9 mouse cellular contexts compared by ENCODE assay signal in the genomic region with DNA sequence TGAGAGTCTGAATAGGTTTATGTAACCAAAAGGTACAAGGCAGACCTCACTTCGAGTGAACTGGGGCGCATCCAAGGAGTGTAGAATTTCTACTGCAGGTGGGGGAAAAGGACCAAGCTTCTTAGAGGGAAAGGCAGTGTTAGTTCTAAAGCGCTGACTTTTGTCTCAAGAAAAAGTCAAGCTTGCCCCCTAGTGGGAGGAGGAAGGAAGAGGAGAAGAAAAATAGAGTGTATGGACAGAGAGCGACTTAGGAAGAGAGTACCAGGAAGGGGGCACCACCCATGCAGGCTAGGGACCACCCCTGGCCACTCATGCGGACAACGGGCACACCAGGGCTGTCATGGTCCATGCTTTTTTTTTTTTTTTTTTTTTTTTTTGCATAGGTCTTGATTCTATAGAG. TPM values are rescaled to one million over a fixed set of nuclear protein-coding genes. Genes with fewer than 3 reads are reported as not detected.
DNase-seq lines count a peak whose midpoint lies in the region; ATAC-seq and TF ChIP-seq lines count a peak whose summit lies in the region.
"Had no signal": no experiment of that assay in that cellular context is flagged by ENCODE, and none has a peak within 500 bp of the region (broad histone marks: within the 10 kb centered on the region; RNA-seq: fewer than 3 reads in every experiment).

No protein-coding gene starts in this region.

- 25% methylated on average over 6 of the region's 6 CpGs for WGBS in intestine, postnatal 0 days
- WGBS in intestine, embryonic 16.5 days = 39% methylated on average over 6 of the region's 6 CpGs
- 20% methylated on average over 6 of the region's 6 CpGs for WGBS in liver, embryonic 14.5 days (ENCODE audit: insufficient replicate concordance)

- no peak overlapping the region for H3K27ac ChIP-seq in intestine, postnatal 0 days (ENCODE audit: low read depth, low read length)
- no peak overlapping the region for H3K27ac ChIP-seq in intestine, embryonic 16.5 days (ENCODE audit: low read length)
- no peak overlapping the region for H3K27ac ChIP-seq in liver, embryonic 14.5 days
- H3K27ac ChIP-seq: limb, embryonic 15.5 days had no signal

- no peak for ATAC-seq in intestine, postnatal 0 days
- no peak for ATAC-seq in intestine, embryonic 16.5 days
- ATAC-seq in liver, embryonic 14.5 days (ENCODE audit: insufficient read depth) = no peak

- H3K9me3 ChIP-seq in intestine, postnatal 0 days (ENCODE audit: control insufficient read depth) = no peaks in the 10 kb centered on the region
- no peaks in the 10 kb centered on the region for H3K9me3 ChIP-seq in intestine, embryonic 16.5 days (ENCODE audit: control insufficient read depth, low read length)
- no peaks in the 10 kb centered on the region for H3K9me3 ChIP-seq in liver, embryonic 14.5 days (ENCODE audit: control insufficient read depth, low read length)
- H3K9me3 ChIP-seq: limb, embryonic 15.5 days had no signal

- DNase-seq in CD4-positive helper T cell, adult 2 months (ENCODE audit: low read depth, low spot score) = peak; percentile 64
- peak; percentile 86 for DNase-seq in NIH3T3 (ENCODE audit: low read depth)
- DNase-seq in embryo, embryonic 10 days (ENCODE audit: low spot score) = peak; percentile 80
- peak; percentile 47 to 67 (median 58) for DNase-seq in liver, embryonic 14.5 days (ENCODE audit: low read depth in 3 of 3, low spot score in 3 of 3)
- peak; percentile 71 for DNase-seq in thymus, postnatal 14 days
- no peak for DNase-seq in adrenal gland, postnatal 4 days (ENCODE audit: low spot score in 2 of 2)

- H3K4me1 ChIP-seq in intestine, postnatal 0 days (replicated peaks; ENCODE audit: control insufficient read depth, insufficient read depth, low read length) = no peaks in the 10 kb centered on the region
- peaks cover 4% of the 10 kb centered on the region; the same call in 1 of the 2 replicates for H3K4me1 ChIP-seq in intestine, embryonic 16.5 days (ENCODE audit: control insufficient read depth, insufficient read depth, low read length)
- H3K4me1 ChIP-seq in liver, embryonic 14.5 days (replicated peaks; ENCODE audit: control insufficient read depth in 2 of 2, insufficient read depth in 2 of 2, low read length in 1 of 2) = peaks cover 0 to 14% of the 10 kb centered on the region in 2 experiments; a peak in 3 of 4 replicates

- no peak overlapping the region for H3K9ac ChIP-seq in intestine, postnatal 0 days (ENCODE audit: low read depth, low read length)
- H3K9ac ChIP-seq in intestine, embryonic 16.5 days (ENCODE audit: low read depth, low read length) = no peak overlapping the region
- no peak overlapping the region for H3K9ac ChIP-seq in liver, embryonic 14.5 days (replicated peaks)
- H3K9ac ChIP-seq: limb, embryonic 15.5 days had no signal

- H3K36me3 ChIP-seq in intestine, postnatal 0 days (ENCODE audit: control insufficient read depth, insufficient read depth) = no peaks in the 10 kb centered on the region; the same call in 1 of the 2 replicates
- H3K36me3 ChIP-seq in intestine, embryonic 16.5 days (ENCODE audit: control insufficient read depth, insufficient read depth, low read length) = no peaks in the 10 kb centered on the region
- no peaks in the 10 kb centered on the region for H3K36me3 ChIP-seq in liver, embryonic 14.5 days (replicated peaks; ENCODE audit: control insufficient read depth, insufficient read depth, low read depth)

- TF ChIP-seq CTCF in intestine, postnatal 0 days (IDR thresholded peaks at IDR 0.05; ENCODE audit: low read depth) = peak; percentile 86
- TF ChIP-seq CTCF in liver, embryonic 14.5 days (IDR thresholded peaks at IDR 0.05; ENCODE audit: low read depth) = peak; percentile 78

- no peaks in the 10 kb centered on the region for H3K27me3 ChIP-seq in intestine, postnatal 0 days (replicated peaks; ENCODE audit: control insufficient read depth, insufficient read depth, low read length)
- H3K27me3 ChIP-seq in intestine, embryonic 16.5 days (replicated peaks; ENCODE audit: control insufficient read depth, insufficient read depth, low read length) = no peaks in the 10 kb centered on the region
- no peaks in the 10 kb centered on the region for H3K27me3 ChIP-seq in liver, embryonic 14.5 days (ENCODE audit: control insufficient read depth, insufficient read depth, low read length)
- H3K27me3 ChIP-seq: limb, embryonic 15.5 days had no signal

- no peak overlapping the region for H3K4me2 ChIP-seq in intestine, postnatal 0 days (replicated peaks; ENCODE audit: low read depth)
- no peak overlapping the region for H3K4me2 ChIP-seq in intestine, embryonic 16.5 days (ENCODE audit: low read depth, low read length)
- no peak overlapping the region for H3K4me2 ChIP-seq in liver, embryonic 14.5 days (ENCODE audit: low read depth)
- H3K4me2 ChIP-seq: limb, embryonic 15.5 days had no signal

- no peak for TF ChIP-seq EP300 in liver, embryonic 14.5 days (IDR thresholded peaks at IDR 0.05; ENCODE audit: low read depth)

- no peak overlapping the region for H3K4me3 ChIP-seq in intestine, postnatal 0 days (ENCODE audit: low read depth, low read length)
- H3K4me3 ChIP-seq in intestine, embryonic 16.5 days (ENCODE audit: low read length) = no peak overlapping the region
- H3K4me3 ChIP-seq in liver, embryonic 14.5 days (ENCODE audit: insufficient read depth in 1 of 2, low read depth in 2 of 2, low read length in 2 of 2) = no peak overlapping the region
- H3K4me3 ChIP-seq: limb, embryonic 15.5 days had no signal

RNA-seq across cellular contexts. Expression of a gene that starts 14.6 kb away (rescaled TPM):
- 21.0 and 22.6 TPM in 2 replicates for polyA plus RNA-seq in intestine, postnatal 0 days (2015; fragmentation: Nextera tagmentation; extraction: Ambion mirVana)
- 35.7 and 37.8 TPM in 2 replicates for polyA plus RNA-seq in intestine, embryonic 16.5 days (2015; fragmentation: Nextera tagmentation; extraction: Ambion mirVana)
- 2.4 and 2.8 TPM in 2 replicates for polyA plus RNA-seq in liver, embryonic 14.5 days (2012; rRNA removed)
- polyA plus RNA-seq in liver, embryonic 14.5 days (2014; fragmentation: Nextera tagmentation; extraction: Ambion mirVana) = 2.1 and 2.8 TPM in 2 replicates
- total RNA-seq in adrenal gland, postnatal 4 days (2021) = 10 to 100 TPM; 34.7 to 38.8 TPM

RNA-seq across cellular contexts. Expression of a gene that starts 26.4 kb away (rescaled TPM):
- 1.2 and 1.3 TPM in 2 replicates for polyA plus RNA-seq in intestine, postnatal 0 days (2015; fragmentation: Nextera tagmentation; extraction: Ambion mirVana)
- 0.87 and 1.4 TPM in 2 replicates for polyA plus RNA-seq in intestine, embryonic 16.5 days (2015; fragmentation: Nextera tagmentation; extraction: Ambion mirVana)
- polyA plus RNA-seq in liver, embryonic 14.5 days (2012; rRNA removed) = 21.1 and 24.4 TPM in 2 replicates
- polyA plus RNA-seq in liver, embryonic 14.5 days (2014; fragmentation: Nextera tagmentation; extraction: Ambion mirVana) = 34.0 and 35.6 TPM in 2 replicates
- 1 to 10 TPM; 4.6 to 5.0 TPM for total RNA-seq in adrenal gland, postnatal 4 days (2021)

RNA-seq across cellular contexts. Expression of a gene that starts 45.6 kb away (rescaled TPM):
- 6.9 and 8.3 TPM in 2 replicates for polyA plus RNA-seq in intestine, postnatal 0 days (2015; fragmentation: Nextera tagmentation; extraction: Ambion mirVana)
- 43.7 and 46.2 TPM in 2 replicates for polyA plus RNA-seq in intestine, embryonic 16.5 days (2015; fragmentation: Nextera tagmentation; extraction: Ambion mirVana)
- 1.4 and 1.7 TPM in 2 replicates for polyA plus RNA-seq in liver, embryonic 14.5 days (2012; rRNA removed)
- 1.8 and 2.2 TPM in 2 replicates for polyA plus RNA-seq in liver, embryonic 14.5 days (2014; fragmentation: Nextera tagmentation; extraction: Ambion mirVana)
- total RNA-seq in adrenal gland, postnatal 4 days (2021) = 10 to 100 TPM; 20.8 to 21.9 TPM

Comparison
In these comparisons a context has a peak if more than half of its experiments do, and no peak if none do; other contexts are left out.
1. DNase-seq: peak in CD4-positive helper T cell, adult 2 months (single experiment), NIH3T3 (single experiment), embryo, embryonic 10 days (single experiment), liver, embryonic 14.5 days (3 of 3) and thymus, postnatal 14 days (single experiment); none in adrenal gland, postnatal 4 days (0 of 2).